Mouse (Mus musculus) subcutaneous adipose tissue, adult 2 months (tissue): ENCODE results near the gene Jak1. TPM values are rescaled to one million over a fixed set of nuclear protein-coding genes. Genes with fewer than 3 reads are reported as not detected.

ENCODE experiments used
- polyA plus RNA-seq: library from polyadenylated mRNA; depleted of rRNA; stranded (reverse); fragments of >200 nt; gene quantifications from 2 replicates; pipeline ENCODE4 v1.2.3, GENCODE M21; 2012; ENCODE audit warnings: low replicate concordance; rRNA removed

Jak1 gene
- polyA plus RNA-seq, result 58.3 and 84.0 TPM in 2 replicates

GRCm38 (mm10) chr4:101264741-101265513 lies at the start of gene Jak1:
Jak1 (minus strand) TSS chr4:101265282.

Other genes starting within 250 kb of the Jak1 start
- not detected in 2 replicates for gene Gm10577, start 244.6 kb downstream of the Jak1 start, polyA plus RNA-seq
- gene Raver2, start 196.3 kb downstream of the Jak1 start, polyA plus RNA-seq, result 8.2 and 10.1 TPM in 2 replicates
- 0.47 and 2.1 TPM in 2 replicates for gene Ak4, start 154.0 kb upstream of the Jak1 start, polyA plus RNA-seq
- 0.53 and 1.1 TPM in 2 replicates for gene Dnajc6, start 231.4 kb upstream of the Jak1 start, polyA plus RNA-seq